Mouse (Mus musculus) heart, postnatal 0 days (tissue): ENCODE measurements around the gene Lair1. TPM values are rescaled to one million over a fixed set of nuclear protein-coding genes. Genes with fewer than 3 reads are reported as not detected.
"Not testable (repeated sequence)": the region's sequence is repeated elsewhere in the genome, so short reads cannot be mapped to it uniquely, and the experiment has no call there.

Experiments
- ATAC-seq: fragments of 200-750 bp; cut with Nextera tagmentation; 2 replicates; pipeline ENCODE4 v1.8.0; 2017; ENCODE audit warnings: low read depth, moderate number of reproducible peaks, moderate library complexity; ENCODE audit not compliant: insufficient read depth
- DNase-seq: peaks from one replicate; pipeline ENCODE4 v3.0.0-alpha.2; 2016; ENCODE audit warnings: low spot score
- H3K27ac ChIP-seq: fragments of 300-500 bp; sonication (generic); 2 replicates; pipeline ENCODE4 v1.5.1; 2014; ENCODE audit warnings: low read depth, mild to moderate bottlenecking
- H3K27me3 ChIP-seq: fragments of 300-500 bp; sonication (generic); 2 replicates; pipeline ENCODE4 v1.6.1; 2014; ENCODE audit warnings: low read length, mixed read lengths; ENCODE audit not compliant: control insufficient read depth, insufficient read depth
- H3K36me3 ChIP-seq: fragments of 300-500 bp; sonication (generic); replicated peaks from 2 replicates; pipeline ENCODE4 v1.6.1; 2014; ENCODE audit warnings: low read length, mixed read lengths; ENCODE audit not compliant: control insufficient read depth, insufficient read depth
- H3K4me1 ChIP-seq: fragments of 300-500 bp; sonication (generic); 2 replicates; pipeline ENCODE4 v1.6.1; 2014; ENCODE audit warnings: antibody characterized with exemption; ENCODE audit not compliant: control insufficient read depth, insufficient read depth
- H3K4me2 ChIP-seq: fragments of 300-500 bp; sonication (generic); 2 replicates; pipeline ENCODE4 v1.6.1; 2014; ENCODE audit warnings: low read depth, mild to moderate bottlenecking, low read length, moderate library complexity
- H3K4me3 ChIP-seq: fragments of 300-500 bp; sonication (generic); 2 replicates; pipeline ENCODE4 v1.5.1; 2014; ENCODE audit warnings: low read depth, low read length
- H3K9ac ChIP-seq: fragments of 300-500 bp; sonication (generic); replicated peaks from 2 replicates; pipeline ENCODE4 v1.6.1; 2014; ENCODE audit warnings: low read depth, low read length, mixed read lengths
- H3K9me3 ChIP-seq: fragments of 300-500 bp; sonication (generic); replicated peaks from 2 replicates; pipeline ENCODE4 v1.6.1; 2016; ENCODE audit warnings: low read length; ENCODE audit not compliant: control insufficient read depth
- CTCF ChIP-seq: IDR thresholded peaks from 2 replicates; pipeline ENCODE4 v1.5.1; 2016; ENCODE audit warnings: antibody characterized with exemption, control low read depth, low read depth
- EP300 ChIP-seq: IDR thresholded peaks from 2 replicates; pipeline ENCODE4 v1.6.1; 2016; ENCODE audit warnings: antibody characterized with exemption, low read depth
- WGBS: fragments of 180-500 bp; shearing (Covaris S2); extraction: QIAGEN DNeasy Blood & Tissue Kit; methylation state at CpG from one replicate; pipeline ENCODE4 v1.1.7; 2014; 5-methylcytosine and 5-hydroxymethylcytosine counted together
- polyA plus RNA-seq: library from polyadenylated mRNA; unstranded; fragments of >200 nt; fragmentation: Nextera tagmentation; extraction: Ambion mirVana; gene quantifications from 2 replicates; pipeline ENCODE4 v1.2.1, GENCODE M21; 2015
- total RNA-seq: library from RNA; depleted of rRNA; stranded (reverse); fragments of >200 nt; gene quantifications from 2 replicates; pipeline ENCODE4 v1.2.3, GENCODE M21; 2014; ENCODE audit warnings: low replicate concordance

Lair1 gene
- total and polyA plus RNA-seq, 2 experiments from 2014 or later: 0.98 to 3.7 TPM

DNA sequence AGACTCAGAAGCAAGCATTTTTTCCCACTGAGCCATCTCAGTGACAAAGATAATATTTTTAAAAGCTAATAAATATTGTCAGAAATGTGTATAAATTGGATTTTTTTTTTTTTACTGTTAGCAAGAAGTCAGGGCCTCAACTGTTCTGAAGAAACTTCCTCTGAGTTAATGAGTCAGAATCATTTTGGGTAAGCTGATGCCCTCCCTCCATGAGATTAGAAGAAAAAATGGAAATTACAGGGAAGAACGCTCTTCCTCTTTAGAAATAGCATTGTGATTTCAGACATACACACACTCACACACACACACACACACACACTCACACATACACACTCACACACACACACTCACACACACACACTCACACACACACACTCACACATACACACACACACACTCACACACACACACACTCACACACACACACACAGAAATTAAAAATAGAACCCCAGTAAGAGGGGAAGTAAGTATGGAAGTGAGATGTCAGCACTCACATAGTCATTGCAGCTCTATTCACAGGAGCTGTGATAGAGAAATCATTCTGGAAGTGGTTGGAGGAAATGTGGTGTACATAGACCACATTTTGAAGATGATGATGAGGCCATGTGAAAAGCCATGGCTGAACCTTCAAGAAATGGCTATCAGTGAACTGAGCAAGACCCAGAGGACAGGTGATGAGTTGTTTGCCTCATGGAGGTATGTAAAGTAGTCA, 866 bp upstream of the Lair1 start:
- 92% methylated on average over 1 of the region's 1 CpGs for WGBS
- no peaks in the 10 kb centered on the region for H3K36me3 ChIP-seq
- no peak for DNase-seq
- no peaks in the 10 kb centered on the region for H3K27me3 ChIP-seq
- no peak overlapping the region for H3K27ac ChIP-seq
- no peak for TF ChIP-seq EP300
- no peak for TF ChIP-seq CTCF
- no peak overlapping the region for H3K9ac ChIP-seq
- no peak overlapping the region for H3K4me3 ChIP-seq
- no peaks in the 10 kb centered on the region for H3K4me1 ChIP-seq
- H3K4me2 ChIP-seq: no peak overlapping the region
- ATAC-seq: no peak
- H3K9me3 ChIP-seq: no peaks in the 10 kb centered on the region

DNA sequence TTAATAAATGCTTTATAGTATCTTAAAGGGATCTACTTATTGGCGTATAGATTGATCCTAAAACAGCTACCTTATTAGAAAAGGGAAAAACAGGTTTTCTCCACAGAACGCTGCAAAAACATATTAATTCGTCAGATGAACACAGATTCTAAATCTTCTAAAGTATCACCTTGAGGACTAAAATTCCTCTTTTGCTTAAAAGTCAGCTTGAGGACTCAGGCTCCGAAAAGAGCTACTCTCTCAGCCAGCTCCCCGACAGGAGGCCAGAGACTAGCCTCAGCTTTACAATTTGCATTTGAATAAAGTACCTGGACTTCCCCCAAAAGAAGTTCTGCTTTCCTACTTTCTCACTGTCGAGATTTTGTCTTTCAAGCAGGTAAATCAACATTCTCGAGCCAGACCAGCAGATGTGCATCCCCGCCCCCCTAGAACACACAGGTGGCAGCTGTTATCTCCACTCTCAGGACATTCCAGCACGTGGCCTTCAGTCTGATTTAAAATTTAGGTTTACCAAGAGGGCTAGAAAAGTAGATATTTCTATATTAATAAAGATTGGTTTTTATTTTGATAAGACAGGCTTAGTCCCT, 2.3 kb downstream of the Lair1 start:
- H3K27ac ChIP-seq, H3K9me3 ChIP-seq, ATAC-seq, H3K36me3 ChIP-seq, DNase-seq, H3K4me3 ChIP-seq, H3K4me2 ChIP-seq, H3K27me3 ChIP-seq, H3K9ac ChIP-seq, H3K4me1 ChIP-seq: not testable (repeated sequence)
- 59% methylated on average over 9 of the region's 9 CpGs for WGBS

DNA sequence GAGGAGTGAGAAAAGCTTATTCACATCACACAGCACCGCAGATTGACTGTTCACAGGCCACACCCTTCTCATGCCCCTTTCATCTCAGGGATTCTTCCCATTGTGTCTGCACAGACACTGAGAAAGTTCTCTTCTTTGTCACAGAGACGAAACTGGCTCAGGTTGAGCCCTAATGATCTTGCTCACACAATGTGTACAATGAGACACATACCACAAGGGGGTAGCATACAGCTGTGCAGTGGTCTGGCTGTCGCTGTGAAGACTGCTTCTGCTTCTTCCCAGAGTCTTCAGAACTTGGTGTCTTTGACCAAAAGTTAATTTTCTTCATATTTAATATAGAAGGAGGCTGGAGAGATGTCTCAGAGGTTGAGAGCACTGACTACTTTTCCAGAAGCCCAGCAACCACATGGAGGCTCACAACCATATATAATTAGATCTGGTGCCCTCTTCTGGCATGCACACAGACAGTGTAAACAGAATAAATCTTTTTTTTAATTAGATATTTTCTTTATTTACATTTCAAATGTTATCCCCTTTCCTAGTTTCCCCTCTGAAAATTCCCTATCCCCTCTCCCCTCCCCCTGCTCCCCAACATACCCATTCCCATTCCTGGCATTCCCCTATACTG, 36.1 kb downstream of the Lair1 start:
- no peak overlapping the region for H3K4me3 ChIP-seq
- 29% methylated on average over 3 of the region's 3 CpGs for WGBS
- H3K27me3 ChIP-seq: no peaks in the 10 kb centered on the region
- H3K36me3 ChIP-seq: no peaks in the 10 kb centered on the region
- TF ChIP-seq CTCF (peak; percentile 26), EP300 (no peak)
- H3K4me2 ChIP-seq: no peak overlapping the region
- no peak overlapping the region for H3K27ac ChIP-seq
- no peak for DNase-seq
- no peaks in the 10 kb centered on the region for H3K4me1 ChIP-seq
- no peak for ATAC-seq
- H3K9ac ChIP-seq: no peak overlapping the region
- no peaks in the 10 kb centered on the region for H3K9me3 ChIP-seq

DNA sequence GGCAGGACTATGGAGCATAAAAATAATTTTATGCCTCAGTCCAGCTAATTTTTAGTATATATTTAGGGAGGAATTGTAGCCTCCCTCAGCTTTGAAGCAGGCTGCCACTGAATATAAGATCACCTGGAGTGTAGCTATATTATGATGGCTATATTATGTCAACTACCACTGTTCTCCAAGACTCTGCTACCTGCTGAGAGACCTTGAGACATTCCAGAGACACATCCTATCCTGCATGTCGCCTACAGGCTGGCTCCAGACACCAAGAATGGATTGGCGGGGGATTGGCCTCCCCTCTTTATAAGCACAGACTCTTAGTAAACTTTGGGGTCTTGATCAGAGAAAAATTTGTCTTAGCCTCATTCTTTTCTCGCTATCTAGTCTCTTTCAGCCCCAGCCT, 58.4 kb downstream of the Lair1 start:
- H3K27me3 ChIP-seq, H3K27ac ChIP-seq, ATAC-seq, H3K4me2 ChIP-seq, H3K9me3 ChIP-seq, H3K9ac ChIP-seq, H3K4me1 ChIP-seq, H3K36me3 ChIP-seq, H3K4me3 ChIP-seq, DNase-seq: not testable (repeated sequence)
- WGBS: 52% methylated on average over 3 of the region's 3 CpGs

DNA sequence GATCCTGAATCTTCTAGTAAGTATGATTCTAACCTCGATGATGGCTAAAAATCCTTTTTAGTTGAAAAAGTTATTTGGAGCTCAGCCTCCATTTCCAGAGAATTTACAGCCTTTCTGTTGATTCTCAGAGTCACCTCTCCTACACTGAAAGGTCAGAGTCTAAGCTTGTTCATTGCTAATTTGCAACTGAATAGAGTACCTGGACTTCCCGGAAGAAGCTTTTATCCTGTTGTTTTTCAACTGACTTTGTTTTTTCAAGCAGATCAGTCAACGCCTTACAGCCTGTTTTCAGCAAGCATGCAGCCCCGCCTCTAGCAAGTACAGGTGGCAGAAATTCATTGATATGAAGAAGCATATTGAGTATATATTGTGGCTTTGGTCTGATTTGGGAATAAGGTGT, 59.0 kb downstream of the Lair1 start:
- WGBS: 66% methylated on average over 4 of the region's 4 CpGs
- H3K9ac ChIP-seq, H3K27me3 ChIP-seq, H3K36me3 ChIP-seq, H3K9me3 ChIP-seq, DNase-seq, H3K27ac ChIP-seq, H3K4me3 ChIP-seq, ATAC-seq, H3K4me1 ChIP-seq, H3K4me2 ChIP-seq: not testable (repeated sequence)

DNA sequence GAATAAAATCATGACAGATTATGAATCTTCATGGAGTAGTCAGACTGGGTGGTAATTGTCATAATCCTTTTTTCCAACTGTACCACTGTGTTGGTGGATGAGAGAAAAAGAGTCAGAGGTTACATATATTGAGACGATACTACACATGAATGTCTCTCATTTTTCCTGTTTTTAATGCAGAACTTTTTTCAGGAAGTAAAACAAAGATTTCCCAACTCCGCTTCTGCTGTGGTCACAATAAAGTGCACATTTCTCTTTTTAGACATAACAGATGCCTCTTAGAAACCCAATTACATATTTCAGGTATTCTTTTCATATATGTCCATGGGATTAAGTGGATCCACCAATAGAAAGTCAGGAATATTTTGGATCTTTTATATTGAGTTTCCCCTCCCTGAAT, 101.0 kb downstream of the Lair1 start:
- no peaks in the 10 kb centered on the region for H3K27me3 ChIP-seq
- no peak overlapping the region for H3K9ac ChIP-seq
- DNase-seq (no peak), ATAC-seq (no peak)
- TF ChIP-seq CTCF (no peak), EP300 (no peak)
- no peaks in the 10 kb centered on the region for H3K9me3 ChIP-seq
- H3K27ac ChIP-seq: no peak overlapping the region
- no peak overlapping the region for H3K4me3 ChIP-seq
- 76% methylated on average over 2 of the region's 2 CpGs for WGBS
- no peaks in the 10 kb centered on the region for H3K36me3 ChIP-seq
- no peaks in the 10 kb centered on the region for H3K4me1 ChIP-seq
- H3K4me2 ChIP-seq: no peak overlapping the region
